Mouse (Mus musculus) right cerebral cortex, postnatal 14 days (tissue): ENCODE results near the gene Nlrc3.

ENCODE experiments used
- DNase-seq: peaks from one replicate; pipeline ENCODE4 v3.0.0; 2022

The Nlrc3 gene

DNA sequence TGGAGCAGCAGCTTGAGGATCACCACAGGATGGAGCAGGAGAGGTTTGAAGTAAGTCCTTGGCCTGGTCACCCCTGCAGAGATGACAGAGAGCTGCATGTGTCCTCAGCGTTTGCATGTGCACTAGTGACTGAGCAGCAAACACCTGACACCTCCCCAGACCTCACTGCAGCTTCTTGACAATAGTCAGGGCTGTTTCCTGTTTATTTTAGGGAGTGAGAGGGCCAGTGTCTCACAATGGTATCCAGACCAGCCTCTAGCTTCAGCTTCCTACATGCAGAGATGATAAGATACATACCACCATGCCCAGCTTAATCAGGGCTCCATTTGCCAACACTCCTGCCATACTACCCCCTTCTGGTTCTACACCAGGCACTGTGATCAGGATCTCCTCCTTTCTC is 47.9 kb downstream of the Nlrc3 start:
- no peak for DNase-seq

GRCm38 (mm10) chr16:3923966-3924365 is 52.5 kb downstream of the Nlrc3 start:
- no peak for DNase-seq

GRCm38 (mm10) chr16:3923515-3923914 is 52.9 kb downstream of the Nlrc3 start:
- DNase-seq: no peak

- no peak for DNase-seq
Measured at GRCm38 (mm10) chr16:3920756-3921155, 55.7 kb downstream of the Nlrc3 start.

DNA sequence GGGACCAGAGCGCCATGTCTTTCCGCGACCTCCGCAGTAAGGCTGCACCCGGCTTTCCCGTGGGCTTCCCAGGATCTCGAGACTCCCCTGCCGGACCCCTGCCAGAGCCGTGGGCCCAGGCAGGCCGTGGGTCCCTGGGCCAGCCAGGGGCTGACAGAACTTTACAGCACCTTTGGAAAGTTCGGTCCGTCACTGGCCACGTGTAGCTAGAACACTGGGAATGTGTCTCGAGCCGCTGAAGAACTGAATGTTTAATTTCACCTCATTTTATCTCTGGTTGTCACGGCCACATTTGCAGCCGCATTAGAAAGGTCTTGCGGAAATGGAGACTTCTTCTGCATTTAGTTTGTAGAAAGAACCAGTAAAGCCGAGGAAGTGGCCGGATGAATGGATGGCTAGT is 67.3 kb downstream of the Nlrc3 start:
- DNase-seq: no peak

DNA sequence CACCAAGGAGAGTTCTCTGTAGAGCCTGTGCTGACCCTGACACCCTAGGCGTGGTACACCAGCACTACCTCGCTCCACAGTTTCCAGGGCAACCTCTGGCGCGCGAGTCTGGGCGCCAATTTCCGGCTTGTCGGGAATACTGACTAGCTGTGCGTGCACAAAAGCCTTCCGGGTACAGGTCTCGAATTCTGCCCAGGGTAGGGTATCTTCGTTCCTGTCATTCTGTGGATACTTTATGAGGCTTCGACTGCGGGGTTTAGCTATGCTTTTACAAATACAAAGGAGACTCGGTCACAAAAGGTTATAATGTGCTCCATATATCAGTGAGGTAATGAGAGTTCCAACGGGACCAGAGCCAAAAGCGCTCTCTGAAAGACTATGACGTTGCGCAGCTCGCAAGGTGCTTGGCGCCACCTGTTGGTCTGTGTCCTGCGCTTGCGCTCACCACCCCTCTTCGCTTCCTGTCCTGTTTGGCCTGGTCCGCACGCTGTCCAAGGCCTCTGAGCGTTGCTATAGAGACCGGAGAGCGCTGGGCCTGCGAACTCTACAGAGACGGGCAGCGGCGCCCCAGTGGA is 67.8 kb downstream of the Nlrc3 start, which contains the start of the genes 1700037C18Rik and Cluap1:
TSS of gene 1700037C18Rik (minus strand) at position 153 of the 575 bp plus-strand sequence.
TSS of gene Cluap1 (plus strand) at position 265 of the 575 bp plus-strand sequence.
- peak; percentile 93 for DNase-seq

GRCm38 (mm10) chr16:3907471-3907870 is 69.0 kb downstream of the Nlrc3 start:
- no peak for DNase-seq

GRCm38 (mm10) chr16:3896553-3896952 is 79.9 kb downstream of the Nlrc3 start:
- no peak for DNase-seq

- no peak for DNase-seq
Measured at GRCm38 (mm10) chr16:3896046-3896445, 80.4 kb downstream of the Nlrc3 start.

- DNase-seq: no peak
Measured at GRCm38 (mm10) chr16:3895173-3895792, 81.1 kb downstream of the Nlrc3 start.
